Mouse (Mus musculus) mesoderm, embryonic 11.5 days (tissue): ENCODE results near the gene Rb1.

Experiments
- DNase-seq: peaks from one replicate; pipeline ENCODE4 v3.0.0-alpha.2; 2012; ENCODE audit warnings: low read depth, low spot score

Rb1 gene

DNA sequence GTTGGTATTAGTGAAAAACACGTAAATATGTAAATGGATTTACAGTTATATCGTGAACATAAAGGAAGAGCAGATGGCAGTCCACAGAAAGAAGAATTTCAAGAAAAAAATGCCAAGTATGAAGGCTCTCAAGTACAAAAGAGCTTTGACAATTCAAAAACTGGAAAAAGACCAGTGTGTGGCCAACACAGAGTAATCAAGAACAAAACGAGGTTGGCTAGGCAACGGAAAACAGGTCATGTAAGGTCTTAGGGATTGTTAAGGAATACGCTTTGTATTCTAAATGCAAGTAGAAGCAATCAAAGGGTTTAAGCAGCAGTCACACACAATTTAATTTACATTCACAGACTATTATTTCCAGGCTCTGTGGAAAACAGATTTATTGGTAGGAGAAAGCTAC lies 53.8 kb downstream of the Rb1 start:
- DNase-seq = no peak

DNA sequence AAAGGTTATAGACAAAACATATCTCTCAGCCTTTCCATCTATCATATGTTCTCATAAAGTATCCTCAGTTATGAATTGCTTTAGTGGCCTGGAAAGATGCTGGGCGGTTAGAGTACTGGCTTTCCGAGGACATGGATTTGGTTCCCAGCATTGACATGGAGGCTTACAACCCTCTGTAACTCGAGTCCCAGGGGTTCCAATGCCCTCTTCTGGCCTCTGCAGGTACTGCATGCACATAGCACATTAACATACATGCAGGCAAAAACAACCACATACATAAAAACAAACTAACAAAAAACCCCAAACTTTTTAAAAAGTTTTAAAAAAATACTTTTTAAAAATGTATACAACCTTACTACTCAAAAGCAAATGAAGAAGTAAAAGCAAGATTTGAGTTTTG lies 59.5 kb downstream of the Rb1 start:
- DNase-seq = no peak

DNA sequence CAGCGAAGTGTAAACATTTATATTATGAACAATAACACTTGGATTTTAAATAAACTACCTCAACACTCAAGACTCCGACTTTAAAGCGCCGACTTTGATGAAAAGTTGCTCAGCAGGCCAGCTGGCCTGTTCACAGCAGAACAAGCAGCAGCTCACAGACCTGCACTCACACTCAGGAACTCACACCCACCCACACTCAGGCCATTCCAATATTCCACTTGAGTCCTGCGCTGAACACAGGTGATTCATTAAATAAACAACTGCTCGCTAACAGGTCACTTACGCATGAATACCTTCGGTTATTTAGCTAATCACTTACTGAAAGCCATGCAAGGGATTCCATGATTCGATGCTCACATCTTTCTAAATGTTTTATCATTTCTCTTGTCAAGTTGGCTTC lies 63.4 kb downstream of the Rb1 start:
- no peak for DNase-seq

DNA sequence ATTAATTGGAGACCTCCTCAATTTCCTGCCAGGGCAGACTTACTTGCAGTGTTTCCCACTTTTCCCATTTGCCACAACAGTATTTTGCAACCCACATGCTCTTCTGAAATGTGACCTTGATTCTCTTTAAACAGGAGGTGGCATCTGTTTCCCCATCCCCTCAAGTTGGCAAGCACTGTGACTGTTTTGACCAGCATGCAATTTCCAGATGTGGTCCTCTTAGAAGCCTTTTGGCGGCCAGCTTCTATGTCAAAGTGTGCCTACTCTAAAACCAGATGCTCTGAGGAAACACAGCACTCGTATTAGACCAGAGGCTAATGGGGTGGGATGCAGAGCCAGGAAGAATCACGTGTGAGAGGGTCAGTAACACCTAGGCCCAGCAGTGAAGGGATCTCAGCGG lies 67.4 kb downstream of the Rb1 start:
- DNase-seq = no peak

DNA sequence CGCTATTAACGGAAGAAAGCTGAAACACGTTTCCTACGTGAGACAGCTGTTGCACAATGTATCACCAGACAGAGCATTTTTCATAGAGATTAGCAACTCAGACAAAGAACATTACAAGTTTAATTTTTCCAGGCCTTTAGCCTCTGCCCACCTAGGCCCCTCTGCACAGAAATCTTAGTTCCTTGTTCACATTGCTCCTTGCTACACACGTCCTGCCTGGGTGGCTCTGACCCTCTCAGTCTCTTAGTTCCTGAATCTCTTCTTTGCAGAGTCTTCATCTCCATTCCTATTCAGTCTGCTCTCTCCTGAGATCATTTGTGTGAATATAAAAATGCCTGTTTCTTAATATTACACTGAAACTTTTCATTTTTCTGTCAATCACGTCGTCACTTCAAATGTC lies 68.3 kb downstream of the Rb1 start:
- DNase-seq = no peak

DNA sequence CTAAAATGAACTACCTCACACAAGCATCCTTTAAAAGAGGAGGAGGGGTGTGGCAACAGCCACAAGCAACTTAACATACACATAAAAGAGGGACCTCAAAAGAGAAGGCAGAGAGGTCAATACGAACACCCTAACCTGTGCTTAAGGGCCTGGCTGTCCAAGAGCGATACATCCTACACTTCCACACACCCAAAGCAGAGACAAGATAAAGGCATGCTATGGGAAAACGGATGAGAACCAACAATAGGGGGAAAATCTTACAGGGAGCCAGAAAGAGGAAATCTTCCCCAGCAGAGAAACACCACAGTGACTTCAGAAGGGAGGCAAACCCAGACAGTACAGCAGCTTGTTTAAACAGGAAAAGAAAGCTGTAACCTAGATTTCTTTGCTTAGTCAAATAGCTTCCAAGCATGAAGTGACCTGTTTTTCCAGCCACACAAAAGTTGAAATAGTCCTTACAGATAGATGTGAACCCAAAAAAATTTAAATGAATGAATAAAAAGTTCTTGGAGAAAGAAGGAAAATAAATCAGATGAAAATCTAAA lies 70.1 kb downstream of the Rb1 start:
- no peak for DNase-seq

DNA sequence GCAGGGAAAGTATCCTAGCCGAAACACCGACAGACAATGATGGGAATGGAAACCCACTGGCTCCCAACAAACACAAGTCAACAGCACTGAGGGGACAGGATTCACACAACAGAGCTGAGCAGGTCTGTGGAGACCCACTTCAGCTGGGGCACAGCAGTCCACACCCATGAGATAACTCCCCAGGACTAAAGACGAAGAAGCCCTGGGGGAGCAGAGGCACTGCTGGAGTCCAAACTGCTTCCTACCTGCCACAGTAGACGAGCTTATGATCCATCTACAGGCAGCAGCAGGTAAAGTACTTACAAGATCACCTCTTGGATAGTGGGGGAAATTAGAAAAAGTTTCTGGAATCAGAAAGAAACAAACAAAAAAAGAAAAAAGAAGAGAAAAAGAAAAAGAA lies 71.2 kb downstream of the Rb1 start:
- no peak for DNase-seq

DNA sequence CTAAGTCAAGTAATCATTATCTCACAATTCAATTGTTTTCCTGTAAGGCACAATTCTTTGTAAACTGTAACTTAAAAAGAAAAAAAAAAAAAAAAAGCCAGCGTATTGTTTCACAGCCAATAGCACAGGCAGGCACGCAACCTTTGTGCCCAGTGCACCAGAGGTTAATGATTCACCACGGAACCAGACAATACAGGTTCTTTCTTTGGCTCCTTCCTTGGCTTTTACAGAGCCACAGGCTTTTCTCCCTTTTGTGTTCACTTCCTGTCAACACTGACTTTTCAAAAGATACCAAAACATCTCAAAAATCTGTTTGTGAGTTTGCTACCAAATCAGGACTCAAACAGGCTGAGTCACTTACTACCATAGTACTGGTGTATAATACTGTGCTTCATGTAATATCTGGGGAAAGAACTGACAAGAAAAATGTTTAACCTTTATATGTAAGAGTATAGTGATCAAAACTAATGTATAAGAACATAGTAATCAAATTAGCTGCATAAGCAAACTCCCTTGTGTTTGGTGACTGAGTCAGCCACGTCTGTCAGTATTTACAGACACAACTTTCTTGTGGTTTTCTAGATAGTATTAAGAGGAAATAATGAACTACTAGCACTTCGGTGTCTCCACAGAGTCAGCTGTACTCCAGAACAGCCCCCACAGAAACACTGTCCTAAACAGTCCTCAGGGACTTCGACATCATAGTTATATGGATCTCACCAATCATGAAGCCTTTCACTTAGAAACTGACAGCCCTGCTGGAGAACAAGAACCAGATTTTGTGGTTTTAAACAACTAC lies 72.0 kb downstream of the Rb1 start:
- peak; percentile 47 for DNase-seq

DNA sequence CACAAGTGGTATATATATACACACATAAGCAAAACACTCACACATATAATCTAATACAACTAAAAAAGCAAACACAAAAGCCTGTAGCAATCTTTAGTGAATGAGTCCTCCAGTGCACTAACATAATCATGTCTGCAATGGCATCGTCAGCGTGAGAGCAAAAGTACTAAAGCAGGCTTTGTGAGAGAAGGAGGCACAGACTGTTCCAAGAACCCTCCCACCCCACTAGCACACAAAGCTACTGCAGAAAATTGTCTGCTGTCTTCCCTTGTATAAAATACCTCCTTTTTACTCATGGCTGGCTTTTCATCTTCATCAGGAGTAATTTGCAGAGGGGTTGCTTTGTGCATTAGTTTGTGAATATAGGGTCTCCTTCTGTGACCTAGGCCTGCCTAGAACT lies 73.3 kb downstream of the Rb1 start:
- DNase-seq = no peak

DNA sequence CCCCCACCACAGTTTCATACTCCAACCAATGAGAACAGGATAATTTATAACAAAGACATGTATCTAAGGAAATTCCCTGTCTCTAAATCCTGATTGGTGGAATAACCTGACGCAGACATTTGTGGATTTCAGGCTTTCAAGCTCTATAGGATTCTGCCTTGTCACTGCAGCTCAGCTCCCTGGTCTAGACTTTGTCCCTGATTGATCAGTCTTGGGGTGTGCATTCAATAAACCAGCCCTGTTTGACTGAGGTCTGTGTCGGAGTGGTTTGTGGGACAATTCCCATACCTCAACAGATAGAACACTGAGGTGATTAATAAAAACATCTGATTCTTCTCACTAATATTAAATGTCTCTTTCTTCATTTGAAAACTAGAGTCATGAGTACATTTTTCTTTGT lies 75.6 kb downstream of the Rb1 start:
- DNase-seq = no peak

DNA sequence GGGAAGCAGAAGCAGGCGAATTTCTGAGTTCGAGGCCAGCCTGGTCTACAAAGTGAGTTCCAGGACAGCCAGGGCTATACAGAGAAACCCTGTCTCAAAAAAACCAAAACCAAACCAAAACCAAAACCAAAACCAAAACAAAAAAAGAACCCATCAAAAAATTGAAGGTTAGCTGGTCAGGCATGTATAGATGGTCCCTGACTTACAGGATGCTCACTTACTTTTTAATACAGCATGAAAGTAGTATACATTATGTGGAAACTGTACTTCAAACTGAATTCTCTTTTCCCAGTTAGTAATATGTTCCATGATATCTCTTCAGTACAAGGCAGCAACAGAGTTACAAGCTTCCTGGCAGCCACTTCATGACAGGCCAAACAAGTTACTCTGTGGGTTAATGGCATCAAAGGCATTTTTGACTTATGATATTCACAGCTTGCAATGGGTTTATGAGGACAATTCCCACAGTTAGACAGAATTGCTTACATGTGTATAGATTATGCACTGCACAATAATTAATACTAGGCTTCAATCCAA lies 81.5 kb downstream of the Rb1 start:
- DNase-seq = no peak

DNA sequence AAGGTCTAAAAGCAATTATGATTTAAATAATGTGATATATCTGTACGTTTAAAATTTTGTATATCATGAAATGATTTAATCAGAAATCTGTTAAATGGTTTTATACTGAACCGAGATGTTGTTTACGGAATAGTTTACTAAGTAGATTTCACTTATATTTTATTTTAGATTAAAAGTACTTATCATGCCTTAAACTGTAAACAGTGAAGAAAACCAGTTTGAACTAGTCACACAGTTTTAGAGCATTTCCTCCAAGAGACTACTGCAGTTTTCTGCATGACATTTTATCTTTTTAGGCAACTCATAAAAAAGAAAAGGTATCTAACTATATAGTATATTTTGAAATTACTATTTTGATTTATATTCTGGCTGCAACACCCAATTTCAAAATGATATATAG lies 85.8 kb downstream of the Rb1 start:
- DNase-seq = no peak

DNA sequence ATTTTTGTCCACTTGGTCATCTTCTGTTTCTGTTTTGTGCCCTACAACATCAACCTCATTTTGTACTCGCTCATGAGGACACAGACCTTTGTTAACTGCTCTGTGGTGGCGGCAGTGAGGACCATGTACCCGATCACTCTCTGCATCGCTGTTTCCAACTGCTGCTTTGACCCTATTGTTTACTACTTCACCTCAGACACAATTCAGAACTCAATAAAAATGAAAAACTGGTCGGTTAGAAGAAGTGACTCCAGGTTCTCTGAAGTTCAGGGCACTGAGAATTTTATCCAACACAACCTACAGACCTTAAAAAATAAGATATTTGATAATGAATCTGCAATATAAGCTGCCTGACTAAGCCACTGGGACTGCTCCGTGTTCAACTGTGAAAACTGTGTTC lies 86.3 kb downstream of the Rb1 start:
- peak; percentile 69 for DNase-seq

DNA sequence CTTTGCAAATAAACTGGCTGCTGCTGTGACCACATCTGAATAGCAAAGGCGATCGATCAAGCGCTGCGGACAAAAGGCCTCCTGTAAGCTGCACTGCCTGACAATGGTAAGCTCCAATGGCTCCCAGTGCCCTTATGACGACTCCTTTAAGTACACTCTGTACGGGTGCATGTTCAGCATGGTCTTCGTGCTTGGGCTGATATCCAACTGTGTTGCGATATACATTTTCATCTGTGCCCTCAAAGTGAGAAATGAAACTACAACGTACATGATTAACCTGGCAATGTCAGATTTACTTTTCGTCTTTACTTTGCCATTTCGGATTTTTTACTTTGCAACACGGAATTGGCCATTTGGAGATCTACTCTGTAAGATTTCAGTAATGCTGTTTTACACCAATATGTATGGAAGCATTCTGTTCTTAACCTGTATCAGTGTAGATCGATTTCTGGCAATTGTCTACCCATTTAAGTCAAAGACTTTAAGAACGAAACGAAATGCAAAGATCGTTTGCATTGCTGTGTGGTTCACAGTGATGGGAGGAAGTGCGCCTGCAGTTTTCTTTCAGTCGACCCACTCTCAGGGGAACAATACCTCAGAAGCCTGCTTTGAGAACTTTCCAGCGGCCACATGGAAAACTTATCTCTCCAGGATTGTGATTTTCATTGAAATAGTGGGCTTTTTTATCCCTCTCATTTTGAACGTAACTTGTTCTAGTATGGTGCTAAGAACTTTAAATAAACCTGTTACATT lies 86.9 kb downstream of the Rb1 start:
- DNase-seq = peak; percentile 80

DNA sequence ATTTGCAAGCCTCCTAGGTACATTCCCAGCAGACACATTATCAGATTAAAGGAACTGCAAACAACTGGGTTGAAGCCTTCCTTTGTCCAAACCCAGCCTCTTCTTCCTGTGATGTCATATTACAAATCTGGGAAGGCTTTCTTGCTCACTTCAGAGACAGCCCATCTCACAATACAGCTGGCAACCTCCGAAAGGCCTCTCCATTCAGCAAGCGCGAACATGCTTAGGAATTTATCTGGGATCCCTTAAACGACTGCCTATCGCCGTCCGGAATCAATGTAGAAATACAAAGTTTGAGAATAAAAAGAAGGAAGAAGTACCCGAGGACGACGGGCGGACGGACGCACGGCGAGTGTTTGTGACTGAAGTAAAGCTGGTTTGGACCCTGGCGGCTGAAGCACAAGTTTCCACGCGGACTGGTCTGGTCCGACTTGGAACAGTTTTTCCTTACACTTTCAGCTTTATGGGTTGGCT lies 87.7 kb downstream of the Rb1 start, which contains the start of gene Lpar6:
Gene Lpar6 (plus strand): TSS at position 48 of the 474 bp plus-strand sequence.
- peak; percentile 89 for DNase-seq

DNA sequence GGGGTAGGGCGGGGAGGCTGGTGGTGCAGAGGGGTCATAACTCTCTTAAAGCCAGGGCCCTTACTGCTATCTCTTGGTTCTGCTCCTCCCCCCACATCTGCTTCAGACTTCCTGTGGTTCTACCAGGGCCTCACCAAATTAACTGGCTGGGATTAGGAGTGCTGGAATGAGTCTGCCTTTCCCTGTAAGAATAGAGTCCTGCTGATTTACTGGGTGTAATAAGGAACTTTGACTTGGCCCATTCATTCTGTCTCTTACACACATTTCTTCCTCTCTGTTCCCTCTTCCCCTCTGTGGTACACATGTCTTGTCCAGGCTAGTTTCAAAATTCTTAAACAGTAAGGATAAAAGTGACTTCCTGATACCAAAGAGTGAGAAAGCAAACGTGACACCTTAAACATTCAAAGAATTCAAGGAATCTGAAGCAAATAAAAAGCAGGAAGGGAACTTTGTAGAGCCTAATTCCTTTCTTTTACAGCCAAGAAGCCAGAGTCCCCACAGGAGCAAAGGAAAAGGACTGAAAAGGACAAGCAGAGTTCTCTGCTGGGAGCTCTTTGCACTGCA lies 91.1 kb downstream of the Rb1 start:
- DNase-seq = peak; percentile 67

DNA sequence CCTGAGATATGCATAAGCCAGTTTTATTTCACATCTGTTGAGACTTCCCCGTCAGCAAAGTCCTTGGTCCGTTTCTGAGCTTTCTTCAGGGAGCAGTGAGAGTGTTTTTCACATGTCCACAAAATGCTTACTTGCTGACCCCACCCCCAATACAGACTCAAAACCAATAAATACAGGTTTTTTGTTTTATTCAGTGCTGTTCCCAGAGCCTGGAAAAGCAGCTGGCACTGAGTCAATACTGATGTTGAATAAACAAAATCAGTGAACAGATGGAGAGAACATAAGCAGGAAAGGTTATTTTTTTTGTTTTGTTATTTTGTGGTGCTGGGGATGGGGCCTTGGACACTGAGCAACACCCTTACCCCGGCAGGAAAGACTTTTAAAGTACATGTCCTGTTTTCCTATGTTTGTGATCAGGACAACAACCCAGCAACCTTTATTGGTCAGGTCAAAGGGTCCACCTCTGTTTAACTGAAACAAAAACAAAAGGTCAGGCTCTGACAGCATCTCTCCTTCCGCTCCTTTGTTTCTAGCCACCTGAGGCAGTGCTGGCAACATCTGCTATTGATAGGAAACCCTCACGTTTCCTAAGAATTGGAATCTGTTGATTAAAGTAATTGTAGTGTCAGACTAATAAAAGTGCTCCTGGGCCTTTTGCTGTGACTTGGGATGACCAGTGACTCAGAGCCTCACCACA lies 94.2 kb downstream of the Rb1 start:
- peak; percentile 23 for DNase-seq

DNA sequence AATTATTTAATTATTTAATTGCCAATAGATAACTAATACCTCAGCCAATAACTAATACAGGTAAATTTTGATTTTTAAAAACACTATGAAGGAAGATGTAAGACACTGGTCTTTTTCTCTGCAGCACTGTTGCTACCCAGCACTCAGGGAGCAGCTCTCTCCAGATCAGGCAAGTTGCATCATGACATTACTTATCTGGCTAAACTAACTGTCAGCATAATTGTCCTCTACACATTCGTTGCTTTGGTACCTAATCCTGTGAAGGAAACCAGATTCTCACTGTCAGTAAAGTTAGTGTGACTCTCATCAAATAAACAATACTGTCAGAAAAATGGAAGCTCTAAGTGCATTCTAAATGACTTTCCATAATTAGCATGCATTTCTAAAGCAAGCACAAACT lies 98.8 kb downstream of the Rb1 start:
- no peak for DNase-seq

DNA sequence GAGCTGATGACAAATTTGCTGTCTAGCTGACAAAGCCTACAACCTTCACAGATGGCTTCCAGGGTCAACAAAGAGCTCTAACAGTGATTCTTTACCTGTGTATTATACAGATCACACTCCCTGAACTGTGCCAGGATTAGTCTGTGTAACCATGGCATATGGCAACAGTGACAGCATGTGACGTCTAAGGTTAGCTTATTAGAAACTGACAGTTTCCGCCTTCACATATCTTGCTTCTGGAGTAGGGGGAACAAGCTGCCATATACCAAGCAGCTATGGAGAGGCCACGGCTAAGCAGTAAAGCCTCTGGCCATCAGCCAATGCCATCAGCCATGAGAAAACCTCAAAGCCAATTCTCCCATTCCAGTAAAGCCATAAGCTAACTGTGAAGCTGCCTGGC lies 99.3 kb downstream of the Rb1 start:
- DNase-seq = no peak

DNA sequence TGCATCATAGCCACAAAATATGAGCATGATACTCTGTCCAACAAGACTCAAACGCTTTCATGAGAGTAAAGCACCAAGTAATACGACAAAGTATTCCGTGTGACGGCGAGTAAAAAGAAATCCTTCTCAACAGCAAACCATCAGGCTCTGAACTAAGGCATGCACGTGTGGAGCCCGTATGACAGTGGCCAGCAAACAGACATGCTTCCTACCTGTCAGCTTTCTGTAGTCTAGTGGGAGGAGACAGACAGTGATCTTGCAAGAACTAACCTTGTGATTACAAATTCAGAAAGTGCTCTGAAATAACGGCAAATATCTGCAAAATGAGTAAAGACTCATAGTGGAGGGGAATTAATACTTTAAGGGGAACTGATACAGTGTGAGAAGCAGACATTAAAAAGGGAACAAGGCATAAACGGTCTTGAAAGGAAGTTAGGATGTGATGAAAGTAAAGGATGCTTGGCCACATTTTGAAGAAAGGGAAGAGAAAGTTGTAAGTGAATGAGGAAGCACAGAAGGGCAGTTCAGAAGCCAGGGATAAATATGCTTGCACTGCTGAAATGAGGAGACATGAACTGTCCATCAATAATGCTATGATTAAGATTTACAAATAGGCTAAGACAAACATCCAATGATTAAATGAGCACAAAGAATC lies 103.2 kb downstream of the Rb1 start:
- no peak for DNase-seq

DNA sequence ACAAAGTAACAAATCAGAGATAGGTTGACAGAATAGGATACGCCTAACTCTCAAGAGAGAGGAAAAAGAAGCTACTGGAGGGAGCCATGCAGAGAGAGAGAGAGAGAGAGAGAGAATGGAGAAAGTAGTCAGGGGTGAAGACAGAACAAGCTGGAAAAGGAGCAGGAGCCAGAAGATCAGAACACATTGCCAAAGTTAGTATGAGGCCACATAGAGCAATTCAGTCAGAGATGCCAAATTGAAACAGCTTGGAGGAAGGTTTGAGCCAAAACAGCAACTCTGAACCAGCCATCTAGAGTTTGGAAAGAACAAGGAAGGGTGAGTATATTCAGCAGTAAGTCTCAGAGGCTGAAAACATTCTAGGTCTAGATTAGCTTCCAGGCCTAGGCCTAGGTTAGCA lies 108.6 kb downstream of the Rb1 start:
- no peak for DNase-seq
